In the genomic region with DNA sequence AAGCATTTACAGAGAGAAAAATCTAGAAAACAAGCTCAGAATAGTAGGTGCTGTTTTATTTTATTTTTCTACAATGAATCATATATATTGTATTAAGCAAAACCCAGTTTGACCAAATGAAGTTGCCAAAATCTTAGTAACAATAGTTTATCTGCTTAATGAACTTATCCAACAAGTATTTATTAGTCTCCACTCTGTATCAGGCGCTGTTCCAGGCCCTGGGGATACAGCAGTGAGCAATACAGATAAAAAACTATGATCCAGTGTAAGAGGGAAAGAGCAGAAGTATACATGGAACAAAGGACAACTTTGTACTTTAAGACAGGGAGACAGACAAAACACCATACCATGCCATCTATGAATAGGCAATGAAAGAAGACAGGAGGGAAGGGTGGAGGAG, we compare ENCODE assay signal across 18 mouse cellular contexts.
"Had no signal": no experiment of that assay in that cellular context is flagged by ENCODE, and none has a peak within 500 bp of the region (broad histone marks: within the 10 kb centered on the region; RNA-seq: fewer than 3 reads in every experiment).

No protein-coding gene starts in this region.

- H3K9me3 ChIP-seq: kidney, embryonic 15.5 days; limb, embryonic 12.5 days; limb, embryonic 15.5 days; megakaryocyte, embryonic 14.5 days; midbrain, embryonic 10.5 days; midbrain, embryonic 13.5 days had no signal

- DNase-seq: kidney, postnatal 14 days; kidney, postnatal 4 days; left cerebral cortex, postnatal 4 days; liver, postnatal 0 days; lung, embryonic 14.5 days; thymus, adult 18-20 months; thymus, postnatal 36 days had no signal

- H3K4me3 ChIP-seq: kidney, embryonic 15.5 days; limb, embryonic 12.5 days; limb, embryonic 15.5 days; midbrain, embryonic 10.5 days; midbrain, embryonic 13.5 days; myocyte had no signal

- H3K36me3 ChIP-seq: kidney, embryonic 15.5 days; limb, embryonic 15.5 days; midbrain, embryonic 10.5 days had no signal

- H3K4me1 ChIP-seq: limb, embryonic 15.5 days; midbrain, embryonic 10.5 days; midbrain, embryonic 13.5 days had no signal

- H3K27me3 ChIP-seq: kidney, embryonic 15.5 days; limb, embryonic 12.5 days; limb, embryonic 15.5 days; megakaryocyte, embryonic 14.5 days; midbrain, embryonic 13.5 days had no signal

- H3K27ac ChIP-seq: limb, embryonic 12.5 days; limb, embryonic 15.5 days; liver, embryonic 14.5 days; midbrain, embryonic 10.5 days; midbrain, embryonic 13.5 days had no signal

- H3K9ac ChIP-seq: kidney, embryonic 15.5 days; limb, embryonic 12.5 days; limb, embryonic 15.5 days; liver, embryonic 14.5 days; liver, postnatal 0 days; lung, embryonic 14.5 days; midbrain, embryonic 13.5 days had no signal

- ATAC-seq: liver, postnatal 0 days; lung, postnatal 0 days; midbrain, embryonic 13.5 days; midbrain, embryonic 16.5 days had no signal

- H3K4me2 ChIP-seq: kidney, embryonic 15.5 days; limb, embryonic 12.5 days; limb, embryonic 15.5 days; liver, embryonic 11.5 days; lung, embryonic 14.5 days; midbrain, embryonic 13.5 days had no signal
